Mouse (Mus musculus): ENCODE measurements around the gene Fam107b. TPM values are rescaled to one million over a fixed set of nuclear protein-coding genes. Genes with fewer than 3 reads are reported as not detected.

Gene Fam107b
- polyA plus RNA-seq, 1 experiment from 2014 or later: 13.4 TPM

GRCm38 (mm10) chr2:3742519-3742918, 172.2 kb downstream of the Fam107b start:
- no peaks in the 10 kb centered on the region for H3K9me3 ChIP-seq (replicated peaks)
- 76% methylated on average over 6 of the region's 6 CpGs for WGBS (ENCODE audit: insufficient replicate concordance)
- ATAC-seq (ENCODE audit: low read depth) (no peak), DNase-seq (no peak)
- no peak overlapping the region for H3K4me2 ChIP-seq
- no peak overlapping the region for H3K9ac ChIP-seq
- no peak overlapping the region for H3K27ac ChIP-seq
- H3K4me1 ChIP-seq (replicated peaks): 0 out of 2 replicates have a peak, but pooled peaks cover 12% of the 10 kb centered on the region
- H3K4me3 ChIP-seq (replicated peaks): no peak overlapping the region
- no peaks in the 10 kb centered on the region for H3K27me3 ChIP-seq
- H3K36me3 ChIP-seq: no peaks in the 10 kb centered on the region

GRCm38 (mm10) chr2:3745041-3745440, 174.8 kb downstream of the Fam107b start:
- Histone ChIP-seq H3K27ac (no peak overlapping the region), H3K9me3 (replicated peaks) (no peaks in the 10 kb centered on the region), H3K4me3 (replicated peaks) (no peak overlapping the region), H3K27me3 (no peaks in the 10 kb centered on the region), H3K9ac (no peak overlapping the region), H3K36me3 (no peaks in the 10 kb centered on the region), H3K4me2 (no peak overlapping the region), H3K4me1 (replicated peaks) (peaks cover 19% of the 10 kb centered on the region)
- 37% methylated on average over 3 of the region's 3 CpGs for WGBS (ENCODE audit: insufficient replicate concordance)
- DNase-seq (no peak), ATAC-seq (ENCODE audit: low read depth) (no peak)

GRCm38 (mm10) chr2:3745910-3746606, 175.8 kb downstream of the Fam107b start:
- Histone ChIP-seq H3K36me3 (no peaks in the 10 kb centered on the region), H3K9me3 (replicated peaks) (no peaks in the 10 kb centered on the region), H3K27ac (no peak overlapping the region), H3K4me2 (no peak overlapping the region), H3K9ac (no peak overlapping the region), H3K4me3 (replicated peaks) (no peak overlapping the region), H3K27me3 (no peaks in the 10 kb centered on the region), H3K4me1 (replicated peaks) (peaks cover 18% of the 10 kb centered on the region)
- ATAC-seq (ENCODE audit: low read depth): no peak
- DNase-seq: no peak
- 79% methylated on average over 13 of the region's 13 CpGs for WGBS (ENCODE audit: insufficient replicate concordance)

GRCm38 (mm10) chr2:3748714-3749503, 178.6 kb downstream of the Fam107b start:
- 64% methylated on average over 12 of the region's 12 CpGs for WGBS (ENCODE audit: insufficient replicate concordance)
- H3K36me3 ChIP-seq: no peaks in the 10 kb centered on the region
- H3K9me3 ChIP-seq (replicated peaks): no peaks in the 10 kb centered on the region
- H3K27ac ChIP-seq: peak overlapping the region; percentile 34; the same call in 1 of the 2 replicates
- ATAC-seq (ENCODE audit: low read depth) (no peak), DNase-seq (no peak)
- no peak overlapping the region for H3K9ac ChIP-seq
- no peak overlapping the region for H3K4me2 ChIP-seq
- no peaks in the 10 kb centered on the region for H3K27me3 ChIP-seq
- peaks cover 37% of the 10 kb centered on the region for H3K4me1 ChIP-seq (replicated peaks)
- H3K4me3 ChIP-seq (replicated peaks): no peak overlapping the region

- Histone ChIP-seq H3K4me1 (replicated peaks) (peaks cover 39% of the 10 kb centered on the region), H3K4me2 (no peak overlapping the region), H3K9ac (no peak overlapping the region), H3K9me3 (replicated peaks) (no peaks in the 10 kb centered on the region), H3K27ac (no peak overlapping the region), H3K27me3 (no peaks in the 10 kb centered on the region), H3K36me3 (no peaks in the 10 kb centered on the region), H3K4me3 (replicated peaks) (no peak overlapping the region)
- 60% methylated on average over 6 of the region's 6 CpGs for WGBS (ENCODE audit: insufficient replicate concordance)
- no peak for DNase-seq
- no peak for ATAC-seq (ENCODE audit: low read depth)
These were observed 179.3 kb downstream of the Fam107b start for GRCm38 (mm10) chr2:3749504-3750024.

GRCm38 (mm10) chr2:3750126-3750525, 179.8 kb downstream of the Fam107b start:
- Histone ChIP-seq H3K4me3 (replicated peaks) (no peak overlapping the region), H3K9ac (no peak overlapping the region), H3K4me2 (no peak overlapping the region), H3K27me3 (no peaks in the 10 kb centered on the region), H3K4me1 (replicated peaks) (peaks cover 34% of the 10 kb centered on the region), H3K36me3 (no peaks in the 10 kb centered on the region), H3K9me3 (replicated peaks) (no peaks in the 10 kb centered on the region), H3K27ac (no peak overlapping the region)
- 63% methylated on average over 9 of the region's 9 CpGs for WGBS (ENCODE audit: insufficient replicate concordance)
- ATAC-seq (ENCODE audit: low read depth): no peak
- DNase-seq: no peak

GRCm38 (mm10) chr2:3752365-3752764, 182.1 kb downstream of the Fam107b start:
- ATAC-seq (ENCODE audit: low read depth) (no peak), DNase-seq (no peak)
- Histone ChIP-seq H3K36me3 (no peaks in the 10 kb centered on the region), H3K27me3 (no peaks in the 10 kb centered on the region), H3K9me3 (replicated peaks) (no peaks in the 10 kb centered on the region), H3K4me3 (replicated peaks) (no peak overlapping the region), H3K27ac (no peak overlapping the region), H3K4me1 (replicated peaks) (peaks cover 33% of the 10 kb centered on the region), H3K9ac (no peak overlapping the region), H3K4me2 (no peak overlapping the region)
- WGBS (ENCODE audit: insufficient replicate concordance): 45% methylated on average over 7 of the region's 7 CpGs

GRCm38 (mm10) chr2:3752893-3753292, 182.6 kb downstream of the Fam107b start:
- H3K4me2 ChIP-seq: no peak overlapping the region
- no peak for ATAC-seq (ENCODE audit: low read depth)

GRCm38 (mm10) chr2:3753749-3754148, 183.5 kb downstream of the Fam107b start:
- no peaks in the 10 kb centered on the region for H3K27me3 ChIP-seq
- H3K27ac ChIP-seq: no peak overlapping the region
- DNase-seq (no peak), ATAC-seq (ENCODE audit: low read depth) (no peak)
- no peaks in the 10 kb centered on the region for H3K9me3 ChIP-seq (replicated peaks)
- WGBS (ENCODE audit: insufficient replicate concordance): 35% methylated on average over 2 of the region's 2 CpGs
- no peak overlapping the region for H3K9ac ChIP-seq
- peaks cover 33% of the 10 kb centered on the region for H3K4me1 ChIP-seq (replicated peaks)
- H3K4me3 ChIP-seq (replicated peaks): no peak overlapping the region
- no peaks in the 10 kb centered on the region for H3K36me3 ChIP-seq
- H3K4me2 ChIP-seq: no peak overlapping the region

More at GRCm38 (mm10) chr2:3752893-3753292, 182.6 kb downstream of the Fam107b start:
- WGBS (ENCODE audit: insufficient replicate concordance): 58% methylated on average over 5 of the region's 5 CpGs
- peaks cover 33% of the 10 kb centered on the region for H3K4me1 ChIP-seq (replicated peaks)
- no peak overlapping the region for H3K27ac ChIP-seq
- no peaks in the 10 kb centered on the region for H3K27me3 ChIP-seq
- no peaks in the 10 kb centered on the region for H3K36me3 ChIP-seq
- DNase-seq: no peak
- H3K4me3 ChIP-seq (replicated peaks): no peak overlapping the region
- no peaks in the 10 kb centered on the region for H3K9me3 ChIP-seq (replicated peaks)
- H3K9ac ChIP-seq: no peak overlapping the region

- no peak for DNase-seq
- H3K36me3 ChIP-seq: no peaks in the 10 kb centered on the region
- no peak overlapping the region for H3K27ac ChIP-seq
- H3K4me2 ChIP-seq: no peak overlapping the region
- peaks cover 21% of the 10 kb centered on the region for H3K4me1 ChIP-seq (replicated peaks)
- WGBS (ENCODE audit: insufficient replicate concordance): 73% methylated on average over 5 of the region's 5 CpGs
- no peak for ATAC-seq (ENCODE audit: low read depth)
- no peak overlapping the region for H3K9ac ChIP-seq
- H3K9me3 ChIP-seq (replicated peaks): no peaks in the 10 kb centered on the region
- no peak overlapping the region for H3K4me3 ChIP-seq (replicated peaks)
- no peaks in the 10 kb centered on the region for H3K27me3 ChIP-seq
These were observed 185.6 kb downstream of the Fam107b start for GRCm38 (mm10) chr2:3755936-3756335.

- 77% methylated on average over 6 of the region's 6 CpGs for WGBS (ENCODE audit: insufficient replicate concordance)
- Histone ChIP-seq H3K4me3 (replicated peaks) (no peak overlapping the region), H3K4me1 (replicated peaks) (peaks cover 14% of the 10 kb centered on the region), H3K27ac (no peak overlapping the region), H3K27me3 (no peaks in the 10 kb centered on the region), H3K36me3 (no peaks in the 10 kb centered on the region), H3K9me3 (replicated peaks) (no peaks in the 10 kb centered on the region), H3K4me2 (no peak overlapping the region), H3K9ac (no peak overlapping the region)
- ATAC-seq (ENCODE audit: low read depth): no peak
- no peak for DNase-seq
These were observed 188.1 kb downstream of the Fam107b start for GRCm38 (mm10) chr2:3758406-3758805.

All from liver, embryonic 13.5 days (tissue).